In the genomic region with DNA sequence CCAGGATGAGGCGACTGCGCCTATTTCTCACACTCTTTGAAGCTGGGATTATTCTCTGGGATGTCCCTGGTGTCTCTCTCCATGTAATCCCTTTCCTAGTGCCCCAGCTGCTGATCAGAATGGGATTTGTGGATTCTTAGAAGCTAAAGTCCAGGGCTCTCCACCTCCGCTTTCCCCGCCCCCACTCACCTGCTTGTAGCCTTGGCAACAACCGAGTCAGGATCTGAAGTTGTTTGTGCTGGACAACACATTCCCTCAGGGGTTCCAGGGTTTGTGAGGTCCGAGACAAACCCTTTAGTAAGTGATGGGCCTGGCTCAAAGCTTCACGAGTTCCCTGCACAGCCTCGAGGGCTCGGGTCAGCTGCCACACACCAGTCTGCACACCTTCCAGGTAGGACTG, we compare ENCODE assay signal across 9 mouse cellular contexts. TPM values are rescaled to one million over a fixed set of nuclear protein-coding genes. Genes with fewer than 3 reads are reported as not detected.
DNase-seq lines count a peak whose midpoint lies in the region; ATAC-seq and TF ChIP-seq lines count a peak whose summit lies in the region.
"Had no signal": no experiment of that assay in that cellular context is flagged by ENCODE, and none has a peak within 500 bp of the region (broad histone marks: within the 10 kb centered on the region; RNA-seq: fewer than 3 reads in every experiment).

No protein-coding gene starts in this region.

- peaks cover 38% of the 10 kb centered on the region for H3K4me1 ChIP-seq in heart, embryonic 13.5 days
- H3K4me1 ChIP-seq in lung, embryonic 15.5 days = peaks cover 42% of the 10 kb centered on the region
- peaks cover 22% of the 10 kb centered on the region for H3K4me1 ChIP-seq in embryonic facial prominence, embryonic 12.5 days
- H3K4me1 ChIP-seq in liver, postnatal 0 days (ENCODE audit: insufficient read depth) = peaks cover 41% of the 10 kb centered on the region

- peaks cover 12% of the 10 kb centered on the region for H3K36me3 ChIP-seq in heart, embryonic 13.5 days
- peaks cover 4% of the 10 kb centered on the region for H3K36me3 ChIP-seq in lung, embryonic 15.5 days
- H3K36me3 ChIP-seq in embryonic facial prominence, embryonic 12.5 days = peaks cover 7% of the 10 kb centered on the region
- peaks cover 9% of the 10 kb centered on the region for H3K36me3 ChIP-seq in liver, postnatal 0 days (replicated peaks; ENCODE audit: insufficient read depth, low read length)

- no peaks in the 10 kb centered on the region for H3K9me3 ChIP-seq in heart, embryonic 13.5 days
- H3K9me3 ChIP-seq in lung, embryonic 15.5 days = no peaks in the 10 kb centered on the region
- no peaks in the 10 kb centered on the region for H3K9me3 ChIP-seq in embryonic facial prominence, embryonic 12.5 days
- H3K9me3 ChIP-seq in liver, postnatal 0 days (ENCODE audit: low read length) = no peaks in the 10 kb centered on the region
- H3K9me3 ChIP-seq: embryonic facial prominence, embryonic 15.5 days had no signal

- H3K27me3 ChIP-seq in heart, embryonic 13.5 days (replicated peaks) = peaks cover 40% of the 10 kb centered on the region
- peaks cover 11% of the 10 kb centered on the region for H3K27me3 ChIP-seq in lung, embryonic 15.5 days
- peaks cover 19% of the 10 kb centered on the region for H3K27me3 ChIP-seq in embryonic facial prominence, embryonic 12.5 days
- peaks cover 10% of the 10 kb centered on the region for H3K27me3 ChIP-seq in liver, postnatal 0 days (ENCODE audit: insufficient read depth, low read length)

- WGBS in heart, embryonic 13.5 days = 70% methylated on average over 9 of the region's 9 CpGs
- WGBS in lung, embryonic 15.5 days = 52% methylated on average over 9 of the region's 9 CpGs
- WGBS in embryonic facial prominence, embryonic 12.5 days = 62% methylated on average over 9 of the region's 9 CpGs
- WGBS in liver, postnatal 0 days (ENCODE audit: insufficient replicate concordance) = 72% methylated on average over 9 of the region's 9 CpGs

- intact Hi-C loops in heart, postnatal 25 days (cut with DNase I) = loop anchor here (5.0 kb wide), 2 partner anchors 42 to 53 kb away; a partner anchor contains a TSS

- peak overlapping the region; percentile 61 for H3K9ac ChIP-seq in heart, embryonic 13.5 days
- 0 out of 2 replicates have a peak overlapping the region, but pooled peaks have one; percentile 8 for H3K9ac ChIP-seq in lung, embryonic 15.5 days
- no peak overlapping the region for H3K9ac ChIP-seq in embryonic facial prominence, embryonic 12.5 days
- H3K9ac ChIP-seq in liver, postnatal 0 days (replicated peaks) = no peak overlapping the region
- H3K9ac ChIP-seq: embryonic facial prominence, embryonic 15.5 days had no signal

- H3K4me2 ChIP-seq in heart, embryonic 13.5 days = peak overlapping the region; percentile 98
- peak overlapping the region; percentile 46 for H3K4me2 ChIP-seq in lung, embryonic 15.5 days
- H3K4me2 ChIP-seq in embryonic facial prominence, embryonic 12.5 days (replicated peaks) = 0 out of 2 replicates have a peak overlapping the region, but pooled peaks have one; percentile 8
- peak overlapping the region; percentile 34 for H3K4me2 ChIP-seq in liver, postnatal 0 days (ENCODE audit: low read depth, low read length)
- H3K4me2 ChIP-seq: embryonic facial prominence, embryonic 15.5 days had no signal

- DNase-seq in heart, postnatal 25 days (ENCODE audit: low spot score) = no peak
- no peak for DNase-seq in lung, postnatal 10 days
- no peak for DNase-seq in liver, postnatal 0 days
- DNase-seq in embryo, embryonic 11 days = no peak
- DNase-seq in spleen, postnatal 10 days (ENCODE audit: low spot score in 2 of 2) = no peak

- no peak for TF ChIP-seq CTCF in liver, postnatal 0 days (IDR thresholded peaks at IDR 0.05; ENCODE audit: low read depth)

- H3K27ac ChIP-seq in heart, embryonic 13.5 days (replicated peaks) = no peak overlapping the region
- H3K27ac ChIP-seq in lung, embryonic 15.5 days = 0 out of 2 replicates have a peak overlapping the region, but pooled peaks have one; percentile 80
- no peak overlapping the region for H3K27ac ChIP-seq in embryonic facial prominence, embryonic 12.5 days
- no peak overlapping the region for H3K27ac ChIP-seq in liver, postnatal 0 days (ENCODE audit: low read depth)
- H3K27ac ChIP-seq: embryonic facial prominence, embryonic 15.5 days had no signal

- no peak for ATAC-seq in heart, embryonic 13.5 days (ENCODE audit: extremely low read depth, insufficient number of reproducible peaks, low FRiP score, low TSS enrichment)
- no peak for ATAC-seq in lung, embryonic 15.5 days (ENCODE audit: borderline replicate concordance, extremely low read depth, low FRiP score, low TSS enrichment)
- no peak for ATAC-seq in embryonic facial prominence, embryonic 12.5 days (ENCODE audit: insufficient number of reproducible peaks, insufficient read depth, low FRiP score, low TSS enrichment)
- ATAC-seq in liver, postnatal 0 days = no peak

- peak overlapping the region; percentile 40 for H3K4me3 ChIP-seq in heart, embryonic 13.5 days
- peak overlapping the region; percentile 34 for H3K4me3 ChIP-seq in lung, embryonic 15.5 days
- no peak overlapping the region for H3K4me3 ChIP-seq in embryonic facial prominence, embryonic 12.5 days
- H3K4me3 ChIP-seq in liver, postnatal 0 days (ENCODE audit: low read depth, low read length) = no peak overlapping the region
- H3K4me3 ChIP-seq: embryonic facial prominence, embryonic 15.5 days had no signal

- no peak for TF ChIP-seq EP300 in liver, postnatal 0 days (IDR thresholded peaks at IDR 0.05; ENCODE audit: low read depth)

RNA-seq across cellular contexts. Expression of a gene that starts 1.1 kb away (rescaled TPM):
- 15.5 and 15.9 TPM in 2 replicates for polyA plus RNA-seq in heart, embryonic 13.5 days (2015; fragmentation: Nextera tagmentation; extraction: Ambion mirVana)
- 1 to 10 TPM; 4.9 to 7.1 TPM for total RNA-seq in heart, postnatal 25 days (2021)
- polyA plus RNA-seq in lung, embryonic 15.5 days (2015; fragmentation: Nextera tagmentation; extraction: Ambion mirVana) = 30.3 and 32.9 TPM in 2 replicates
- 12.8 and 15.2 TPM in 2 replicates for polyA plus RNA-seq in embryonic facial prominence, embryonic 12.5 days (2016; fragmentation: Nextera tagmentation; extraction: Ambion mirVana)
- polyA plus RNA-seq in liver, postnatal 0 days (2015; fragmentation: Nextera tagmentation; extraction: Ambion mirVana) = 6.6 and 7.1 TPM in 2 replicates

RNA-seq across cellular contexts. Expression of a gene that starts 2.7 kb away (rescaled TPM):
- 58.7 and 59.3 TPM in 2 replicates for polyA plus RNA-seq in heart, embryonic 13.5 days (2015; fragmentation: Nextera tagmentation; extraction: Ambion mirVana)
- total RNA-seq in heart, postnatal 25 days (2021) = 10 to 100 TPM; 19.8 to 21.5 TPM
- 76.4 and 77.3 TPM in 2 replicates for polyA plus RNA-seq in lung, embryonic 15.5 days (2015; fragmentation: Nextera tagmentation; extraction: Ambion mirVana)
- polyA plus RNA-seq in embryonic facial prominence, embryonic 12.5 days (2016; fragmentation: Nextera tagmentation; extraction: Ambion mirVana) = 81.1 and 82.3 TPM in 2 replicates
- 62.9 and 65.7 TPM in 2 replicates for polyA plus RNA-seq in liver, postnatal 0 days (2015; fragmentation: Nextera tagmentation; extraction: Ambion mirVana)

RNA-seq across cellular contexts. Expression of a gene that starts 5.1 kb away (rescaled TPM):
- 6.0 and 6.5 TPM in 2 replicates for polyA plus RNA-seq in heart, embryonic 13.5 days (2015; fragmentation: Nextera tagmentation; extraction: Ambion mirVana)
- 1 to 10 TPM; 1.8 to 2.0 TPM for total RNA-seq in heart, postnatal 25 days (2021)
- 9.7 and 10.0 TPM in 2 replicates for polyA plus RNA-seq in lung, embryonic 15.5 days (2015; fragmentation: Nextera tagmentation; extraction: Ambion mirVana)
- polyA plus RNA-seq in embryonic facial prominence, embryonic 12.5 days (2016; fragmentation: Nextera tagmentation; extraction: Ambion mirVana) = 24.2 and 24.5 TPM in 2 replicates
- polyA plus RNA-seq in liver, postnatal 0 days (2015; fragmentation: Nextera tagmentation; extraction: Ambion mirVana) = 0.38 and 0.65 TPM in 2 replicates

RNA-seq across cellular contexts. Expression of a gene that starts 10.6 kb away (rescaled TPM):
- 2.3 and 2.6 TPM in 2 replicates for polyA plus RNA-seq in heart, embryonic 13.5 days (2015; fragmentation: Nextera tagmentation; extraction: Ambion mirVana)
- under 1 TPM; 0.81 to 0.91 TPM for total RNA-seq in heart, postnatal 25 days (2021)
- 10.1 and 12.1 TPM in 2 replicates for polyA plus RNA-seq in lung, embryonic 15.5 days (2015; fragmentation: Nextera tagmentation; extraction: Ambion mirVana)
- polyA plus RNA-seq in embryonic facial prominence, embryonic 12.5 days (2016; fragmentation: Nextera tagmentation; extraction: Ambion mirVana) = 3.4 and 4.2 TPM in 2 replicates
- polyA plus RNA-seq in liver, postnatal 0 days (2015; fragmentation: Nextera tagmentation; extraction: Ambion mirVana) = 7.8 TPM in 2 replicates

RNA-seq across cellular contexts. Expression of a gene that starts 18.8 kb away (rescaled TPM):
- 2.5 and 2.7 TPM in 2 replicates for polyA plus RNA-seq in heart, embryonic 13.5 days (2015; fragmentation: Nextera tagmentation; extraction: Ambion mirVana)
- total RNA-seq in heart, postnatal 25 days (2021) = 10 to 100 TPM; 17.2 to 20.1 TPM
- polyA plus RNA-seq in lung, embryonic 15.5 days (2015; fragmentation: Nextera tagmentation; extraction: Ambion mirVana) = 1.5 and 1.7 TPM in 2 replicates
- polyA plus RNA-seq in embryonic facial prominence, embryonic 12.5 days (2016; fragmentation: Nextera tagmentation; extraction: Ambion mirVana) = 2.1 and 2.4 TPM in 2 replicates
- 0.05 and 0.24 TPM in 2 replicates for polyA plus RNA-seq in liver, postnatal 0 days (2015; fragmentation: Nextera tagmentation; extraction: Ambion mirVana)

Comparison
In these comparisons a context has a peak if more than half of its experiments do, and no peak if none do; other contexts are left out.
1. H3K4me2 ChIP-seq: peak in every context shown above with its lines; median percentile 98 in heart, embryonic 13.5 days; 46 in lung, embryonic 15.5 days; 34 in liver, postnatal 0 days; 8 in embryonic facial prominence, embryonic 12.5 days.
2. H3K4me3 ChIP-seq: peak in heart, embryonic 13.5 days (single experiment) and lung, embryonic 15.5 days (single experiment); none in embryonic facial prominence, embryonic 12.5 days (single experiment) and liver, postnatal 0 days (single experiment).
3. H3K9ac ChIP-seq: peak in heart, embryonic 13.5 days (single experiment) and lung, embryonic 15.5 days (single experiment); none in embryonic facial prominence, embryonic 12.5 days (single experiment) and liver, postnatal 0 days (single experiment).